Mouse (Mus musculus): ENCODE results near the gene Rgs12.

DNA sequence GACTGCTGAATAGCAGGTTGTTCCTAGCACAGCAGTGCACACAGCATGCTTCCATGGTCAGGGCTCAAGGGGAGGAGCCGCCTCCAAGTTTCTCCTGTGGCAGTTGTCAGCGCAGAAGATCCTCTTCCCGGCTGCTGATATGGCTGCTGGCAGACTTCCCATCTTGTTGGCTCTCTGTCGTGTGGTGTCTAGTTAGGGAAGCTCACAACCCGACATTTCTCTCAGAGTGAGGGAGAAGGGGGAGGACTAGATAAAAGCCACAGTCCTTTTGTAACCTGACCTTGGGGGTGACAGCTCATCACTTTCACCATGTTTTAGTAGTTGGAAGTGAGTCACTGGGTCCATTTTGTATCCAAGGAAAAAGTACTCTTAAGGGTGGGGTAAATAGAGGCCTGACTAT lies 6.4 kb downstream of the Rgs12 start:
- TF ChIP-seq CTCF (IDR thresholded peaks at IDR 0.05; ENCODE audit: control insufficient read depth, insufficient read depth, insufficient read length) (no peak), USF1 (IDR thresholded peaks at IDR 0.05; ENCODE audit: low read depth) (no peak), MYOG (IDR thresholded peaks at IDR 0.05; ENCODE audit: control insufficient read depth, extremely low read depth, insufficient read length) (no peak), MAX (IDR thresholded peaks at IDR 0.05) (peak; percentile 65)
